Mouse (Mus musculus): ENCODE results near the gene Tmem94.
A peak's percentile ranks its signal among the peaks of the same experiment; 100 is the strongest.

Tmem94 gene

DNA sequence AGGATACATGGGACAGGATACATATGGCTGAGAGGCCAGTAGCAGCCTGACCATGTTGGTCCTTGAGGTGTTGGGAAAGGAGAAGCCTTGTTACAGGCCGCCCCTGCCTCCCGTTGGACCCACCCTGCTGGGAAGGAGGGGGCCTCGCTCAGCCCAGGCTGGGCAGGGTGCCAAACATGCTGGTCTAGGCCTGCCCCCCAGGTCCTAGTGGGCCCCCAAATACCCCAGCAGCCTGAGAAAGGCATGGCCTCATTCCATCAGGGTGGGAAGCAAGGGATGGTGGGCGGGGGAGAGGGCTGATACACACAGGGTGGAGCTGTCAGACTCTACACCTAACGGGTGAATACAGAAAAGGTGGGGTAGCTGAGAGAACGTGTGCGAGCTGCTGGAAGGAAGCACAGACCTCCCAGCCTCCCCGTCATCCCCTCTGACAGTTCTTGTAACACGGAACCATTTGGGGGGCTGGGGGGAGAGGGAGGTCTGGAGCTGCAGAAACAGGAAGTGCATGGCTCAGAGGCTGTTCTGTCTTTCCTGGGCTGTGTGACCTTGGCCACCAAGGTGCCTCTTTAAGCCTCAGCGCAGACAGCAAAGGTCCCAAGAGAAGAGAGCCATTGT, 43.6 kb downstream of the Tmem94 start:
- ATAC-seq (ENCODE audit: low TSS enrichment): no peak

DNA sequence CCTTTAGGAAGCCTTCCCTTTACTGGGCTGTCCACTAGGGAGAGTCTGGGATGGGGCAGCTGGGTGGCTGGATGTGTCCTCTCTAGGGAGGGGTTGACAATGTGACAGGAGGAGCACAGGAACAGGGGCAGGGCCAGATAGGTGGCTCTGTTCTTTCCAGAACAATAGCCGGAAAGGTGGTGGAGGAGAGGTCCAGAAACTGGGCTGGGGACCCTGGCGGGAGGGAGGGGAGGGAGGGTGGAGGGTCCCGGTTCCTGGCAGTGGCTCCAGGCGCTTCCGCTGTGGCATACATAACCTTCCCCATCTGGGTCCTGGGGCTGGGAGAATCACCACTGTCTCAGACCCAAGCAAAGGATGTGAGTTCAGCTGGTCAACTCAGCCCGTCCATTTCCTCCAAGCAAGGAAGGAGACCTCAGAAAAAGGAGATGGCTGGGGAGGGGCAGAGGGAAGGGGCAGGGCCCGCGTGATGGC, 44.1 kb downstream of the Tmem94 start:
- ATAC-seq (ENCODE audit: low TSS enrichment): no peak

DNA sequence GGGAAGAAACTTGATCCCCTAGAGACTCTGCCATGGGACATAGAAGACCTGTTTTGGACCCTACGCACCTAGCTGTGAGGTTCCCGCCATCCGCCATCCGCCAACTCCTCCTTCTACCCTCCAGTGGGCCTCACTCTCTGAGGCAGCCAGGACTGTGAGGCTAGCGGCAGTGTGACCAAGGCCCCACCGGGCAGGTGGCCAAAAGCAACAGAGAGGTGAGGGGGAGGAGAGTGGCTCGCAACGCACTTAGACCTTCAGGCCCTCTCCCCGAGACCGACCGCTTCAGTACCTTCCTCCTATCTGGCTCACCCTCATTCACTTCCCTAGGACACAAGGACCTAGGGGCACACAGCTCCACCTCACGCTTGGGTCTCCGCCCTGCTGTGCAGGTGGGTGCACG, 45.1 kb downstream of the Tmem94 start:
- no peak for ATAC-seq (ENCODE audit: low TSS enrichment)

DNA sequence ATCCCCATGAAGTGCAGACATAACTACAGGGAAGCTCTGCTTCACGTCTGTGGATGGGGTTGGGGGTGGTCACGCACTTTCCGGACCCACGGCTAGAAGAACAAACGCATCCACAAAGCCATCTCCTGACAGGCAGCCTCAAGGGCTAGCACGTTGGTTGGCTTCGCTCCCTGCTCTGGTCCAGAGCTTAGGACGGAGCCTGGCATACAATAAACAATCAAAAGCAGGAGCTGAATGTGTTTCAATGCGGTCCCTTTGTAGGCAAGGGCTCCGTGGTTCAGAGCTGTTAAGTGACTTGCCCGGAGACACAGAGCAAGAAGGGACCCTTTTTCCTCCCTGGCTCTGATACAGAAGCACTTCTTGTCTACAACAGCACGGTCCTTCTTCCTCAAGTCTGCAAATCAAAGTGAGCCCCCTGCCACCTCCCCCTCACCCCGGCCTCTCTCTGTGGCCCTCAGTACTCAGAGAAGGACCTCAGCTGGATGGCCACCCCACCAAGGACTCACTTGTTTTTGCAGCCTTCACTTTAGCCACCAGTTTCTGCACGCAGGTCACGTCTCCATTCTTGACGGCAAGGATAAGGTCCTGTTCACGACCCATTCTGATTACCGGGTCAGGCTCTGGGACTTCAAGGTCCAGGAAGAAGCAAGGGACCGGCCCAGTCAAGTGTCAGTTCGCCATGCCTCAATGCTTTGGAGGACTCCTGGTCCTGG, 46.3 kb downstream of the Tmem94 start:
- ATAC-seq (ENCODE audit: low TSS enrichment): no peak

DNA sequence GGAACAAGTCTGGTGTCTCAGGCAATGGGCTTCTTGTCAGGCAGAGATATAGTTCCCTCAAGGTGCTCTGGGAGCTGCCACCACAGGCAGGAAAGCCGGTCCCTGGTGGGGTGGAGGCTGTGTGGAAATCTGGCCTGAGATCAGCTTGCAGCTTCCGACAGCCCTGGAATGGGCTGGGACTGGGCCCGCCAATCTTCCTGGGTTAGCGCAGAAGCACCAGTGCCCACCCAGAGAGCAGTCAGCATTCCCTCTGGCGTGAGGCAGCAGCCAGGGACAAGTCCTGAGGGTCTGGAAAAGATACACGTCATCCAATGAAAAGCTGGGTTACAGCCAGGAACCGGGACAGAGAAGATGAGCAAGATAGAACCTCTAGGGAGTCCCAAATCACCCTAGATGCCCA, 46.9 kb downstream of the Tmem94 start:
- no peak for ATAC-seq (ENCODE audit: low TSS enrichment)

DNA sequence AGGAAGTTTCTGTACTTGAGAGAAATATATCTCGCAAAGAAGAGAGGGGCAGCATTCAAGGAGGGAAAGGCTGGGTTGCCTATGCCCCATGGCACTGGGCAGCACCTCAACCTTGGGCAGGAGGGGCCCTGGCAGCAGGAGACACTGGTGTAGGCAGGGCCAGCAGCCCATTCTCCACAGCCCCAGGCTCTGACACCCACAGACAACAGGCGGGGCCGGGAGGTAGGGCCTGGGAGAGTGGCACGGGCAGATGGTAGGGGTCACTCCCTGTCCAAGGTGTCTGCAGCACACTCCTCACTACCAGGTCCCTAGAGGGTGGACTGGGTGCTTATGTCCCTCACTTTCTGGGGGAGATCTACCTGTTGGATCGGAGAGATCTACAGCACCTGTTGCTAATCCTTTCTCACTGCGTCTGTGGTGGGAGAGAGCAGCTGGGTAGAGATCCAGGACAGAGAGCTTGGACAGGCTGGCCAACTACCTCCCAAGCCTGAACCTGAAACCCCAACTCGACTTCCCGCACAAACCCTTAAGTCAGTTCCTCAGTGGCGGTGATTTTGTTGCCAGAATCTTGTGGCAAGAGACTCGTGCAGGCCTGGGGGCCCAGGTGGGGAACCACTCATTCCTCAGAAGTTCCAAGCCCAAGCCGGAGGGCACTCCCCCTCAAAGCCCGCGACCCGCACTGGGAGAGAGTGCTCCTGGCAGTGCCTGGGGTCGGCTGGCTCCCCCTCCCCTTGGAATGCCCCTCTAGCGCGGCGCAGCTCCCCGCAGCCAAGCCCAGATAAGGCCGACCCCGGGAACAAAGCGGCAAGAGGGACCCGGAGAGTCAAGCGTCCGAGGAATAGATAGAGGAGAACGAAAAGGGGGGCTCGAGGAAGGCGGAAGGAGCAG, 47.5 kb downstream of the Tmem94 start:
- ATAC-seq (ENCODE audit: low TSS enrichment): no peak

DNA sequence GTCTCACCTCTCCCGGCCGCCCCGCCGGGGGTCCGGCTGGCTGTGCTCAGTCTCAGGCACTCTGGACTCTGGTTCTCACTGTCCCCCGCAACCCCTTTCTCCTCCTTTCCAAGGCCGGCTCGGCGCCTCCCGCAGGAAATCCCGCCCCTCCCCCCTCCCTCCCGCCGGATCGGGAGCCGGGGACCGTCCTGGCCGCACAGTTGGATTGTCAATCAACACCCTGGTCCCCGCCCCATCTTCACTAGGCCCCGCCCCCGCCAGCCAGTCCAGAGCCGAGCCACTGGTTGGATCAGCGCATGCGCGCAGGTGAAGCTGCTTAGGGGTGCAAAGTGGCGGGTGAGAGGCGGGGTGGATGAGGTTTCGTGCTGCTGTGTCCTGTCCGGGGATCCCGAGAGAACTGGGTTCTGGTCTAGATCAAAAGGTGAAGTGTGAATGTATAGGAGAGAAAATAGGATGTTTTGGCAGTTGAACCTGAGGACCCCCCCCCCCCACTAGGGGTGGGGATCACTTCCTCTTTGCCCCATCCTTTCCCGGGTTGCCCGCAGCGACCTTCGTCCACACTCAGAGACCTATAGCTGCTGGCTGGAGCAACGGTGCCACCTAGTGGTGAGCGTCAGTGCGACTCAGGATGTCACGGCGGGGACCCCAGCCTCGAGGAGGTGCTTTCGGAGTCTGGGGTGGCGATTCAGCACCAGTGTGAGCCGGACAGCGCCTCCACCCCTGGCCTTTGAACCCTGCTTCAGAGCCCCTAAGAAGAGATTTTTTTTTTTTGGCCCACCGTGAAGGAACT, 48.5 kb downstream of the Tmem94 start, which contains the start of gene Caskin2:
Caskin2 (minus strand) TSS at position 133 of the 790 bp plus-strand sequence.
- peak; percentile 68 for ATAC-seq (ENCODE audit: low TSS enrichment)

DNA sequence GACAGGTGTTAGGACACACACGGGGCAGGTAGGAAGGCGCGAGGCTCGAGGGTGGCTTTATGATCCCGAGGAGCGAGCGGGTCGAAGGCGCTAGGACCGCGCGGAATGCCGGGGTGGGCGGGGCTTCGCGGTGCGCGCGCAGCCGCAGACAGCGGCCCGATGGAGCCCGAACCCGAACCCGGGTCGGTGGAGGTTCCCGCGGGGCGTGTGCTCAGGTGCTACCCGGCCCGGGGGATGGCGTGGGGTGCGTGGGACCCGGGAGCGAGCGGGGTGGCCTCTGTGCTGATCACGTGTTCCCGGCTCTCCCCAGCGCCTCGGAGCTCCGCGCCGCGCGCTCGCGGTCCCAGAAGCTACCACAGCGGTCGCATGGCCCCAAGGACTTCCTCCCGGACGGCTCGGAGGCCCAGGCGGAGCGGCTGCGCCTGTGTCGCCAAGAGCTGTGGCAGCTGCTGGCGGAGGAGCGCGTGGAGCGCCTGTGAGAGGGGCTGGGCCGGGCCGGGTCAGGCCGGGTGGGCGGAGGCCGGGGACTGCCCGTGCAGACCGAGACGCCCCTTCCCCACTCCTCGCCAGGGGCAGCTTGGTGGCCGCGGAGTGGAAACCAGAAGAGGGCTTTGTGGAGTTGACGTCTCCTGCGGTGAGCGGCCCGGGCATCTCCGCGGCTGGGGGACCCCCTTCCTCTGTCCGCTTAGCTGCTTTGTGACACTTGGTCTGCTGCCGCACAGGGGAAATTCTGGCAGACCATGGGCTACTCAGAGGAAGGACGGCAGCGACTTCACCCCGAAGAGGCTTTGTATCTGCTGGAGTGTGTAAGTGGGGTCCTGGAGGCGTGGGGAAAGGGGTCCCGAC, 49.6 kb downstream of the Tmem94 start, which contains the start of gene Tsen54:
Tsen54 (plus strand) TSS at position 120 of the 846 bp plus-strand sequence.
- ATAC-seq (ENCODE audit: low TSS enrichment): peak; percentile 53

DNA sequence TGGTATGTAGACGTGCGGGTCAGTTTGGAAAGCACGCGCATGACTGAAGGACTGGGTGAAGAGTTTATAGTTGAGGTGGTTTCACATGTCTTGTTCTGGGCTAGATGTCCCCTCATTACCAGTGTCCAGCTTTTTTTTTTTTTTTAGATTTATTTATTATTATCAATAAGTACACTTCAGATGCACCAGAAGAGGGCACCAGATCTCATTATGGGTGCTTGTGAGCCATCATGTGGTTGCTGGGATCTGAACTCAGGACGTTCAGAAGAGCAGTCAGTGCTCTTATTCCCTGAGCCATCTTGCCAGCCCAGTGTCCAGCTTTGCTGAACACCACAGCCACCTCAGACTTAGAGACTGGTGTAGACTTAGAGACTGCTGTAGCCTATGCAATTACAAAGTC, 52.1 kb downstream of the Tmem94 start:
- no peak for ATAC-seq (ENCODE audit: low TSS enrichment)

DNA sequence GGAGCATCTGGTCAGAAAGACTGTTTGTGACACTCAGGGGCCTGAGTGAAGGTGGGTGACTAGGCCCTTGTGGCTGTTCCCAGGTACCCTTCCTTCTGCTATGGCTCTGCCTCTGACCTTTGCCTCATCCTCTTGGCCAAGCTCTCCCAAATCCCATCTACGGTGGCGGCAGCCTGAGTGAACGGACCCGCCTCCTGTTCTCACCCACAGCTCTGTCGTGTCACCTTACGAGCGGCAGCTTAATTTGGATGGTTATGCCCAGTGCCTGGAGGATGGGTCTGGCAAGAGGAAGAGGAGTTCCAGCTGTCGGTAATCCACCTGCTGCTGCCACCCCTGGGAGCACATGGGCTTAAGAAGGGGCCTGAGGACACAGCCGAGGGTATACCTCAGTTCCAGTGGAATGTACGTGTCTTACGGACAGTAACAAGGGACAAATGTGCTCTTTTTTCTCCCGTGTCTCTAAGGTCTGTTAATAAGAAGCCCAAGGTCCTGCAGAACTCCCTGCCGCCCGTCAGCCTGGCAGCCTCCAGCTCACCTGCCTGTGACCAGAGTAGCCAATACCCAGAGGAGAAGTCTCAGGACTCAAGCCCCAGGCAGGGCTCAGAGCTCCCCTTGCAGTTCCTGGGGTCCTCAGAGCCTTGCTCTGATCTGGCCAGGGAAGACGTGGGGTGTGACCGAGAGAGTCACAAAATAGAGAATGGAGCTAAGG, 54.8 kb downstream of the Tmem94 start:
- ATAC-seq (ENCODE audit: low TSS enrichment): no peak

DNA sequence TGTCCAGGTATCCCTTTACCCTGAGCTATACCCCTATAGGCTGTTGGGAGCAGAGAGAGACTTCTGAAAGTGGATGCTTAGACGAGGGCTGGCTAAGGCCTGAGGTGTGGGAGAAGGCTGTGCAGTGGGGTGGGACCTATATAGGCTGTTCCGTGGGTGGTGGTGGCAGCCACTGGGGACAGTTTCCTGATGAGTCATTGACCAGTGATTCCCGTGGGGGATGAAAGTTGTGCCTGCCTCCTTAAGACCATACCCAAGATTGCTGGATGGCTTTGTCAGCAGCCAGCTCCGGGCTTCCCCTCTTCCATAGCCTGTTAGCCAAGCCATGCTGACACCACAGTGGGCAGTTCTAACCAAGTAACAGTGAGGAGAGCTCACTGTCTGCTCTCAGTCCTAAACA, 55.8 kb downstream of the Tmem94 start:
- ATAC-seq (ENCODE audit: low TSS enrichment): peak; percentile 44; the same call in 1 of the 2 replicates

DNA sequence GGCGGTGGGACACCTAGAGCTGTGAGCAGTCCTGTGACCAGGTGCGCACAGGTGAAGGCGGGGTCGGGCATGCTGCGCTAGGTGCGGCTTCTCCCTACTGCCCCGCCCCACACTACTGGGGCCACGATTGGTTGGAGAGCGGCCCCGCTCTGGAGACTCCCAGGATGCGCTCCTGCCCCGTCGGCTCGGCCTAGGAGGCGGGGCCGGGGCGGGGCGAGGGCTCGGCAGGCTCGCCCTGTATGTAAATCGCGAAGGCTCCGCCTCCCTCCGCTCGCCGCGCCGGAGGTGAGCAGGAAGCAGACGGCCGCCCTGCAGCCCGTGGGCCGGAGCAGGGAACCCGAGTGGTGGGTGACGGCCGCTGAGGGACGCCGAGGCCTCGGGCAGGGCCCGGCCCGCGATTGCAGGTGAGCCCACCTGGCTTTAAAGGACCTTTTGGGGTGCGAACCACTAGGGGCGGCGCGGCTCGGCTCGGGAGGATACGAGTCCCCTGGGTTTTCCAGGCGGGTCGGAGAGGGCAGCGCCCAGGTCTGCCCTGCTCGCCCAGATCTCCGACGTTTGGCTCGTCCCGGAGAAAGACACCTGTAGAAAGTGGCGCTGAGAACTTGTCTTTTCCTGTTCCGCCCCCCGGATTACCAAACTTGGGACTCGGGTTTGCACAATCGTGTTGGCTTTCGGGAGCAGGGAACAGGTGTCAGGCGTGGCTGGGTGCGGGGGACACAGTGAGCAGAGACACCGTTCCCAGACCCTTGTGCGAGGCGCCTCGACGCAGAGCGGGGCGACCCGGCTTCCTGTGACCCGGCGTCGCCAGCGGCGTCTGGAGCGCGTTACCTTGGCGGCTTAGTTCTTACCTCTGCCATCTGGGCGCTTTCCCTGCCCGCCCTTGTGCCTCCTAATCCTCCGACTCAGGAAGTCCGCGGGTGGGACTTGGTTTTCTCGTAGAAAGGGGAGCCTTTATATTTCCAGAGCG, 58.8 kb downstream of the Tmem94 start, which contains the start of gene Llgl2:
Llgl2 (plus strand) TSS at position 276 of the 967 bp plus-strand sequence.
- peak; percentile 92 for ATAC-seq (ENCODE audit: low TSS enrichment)

DNA sequence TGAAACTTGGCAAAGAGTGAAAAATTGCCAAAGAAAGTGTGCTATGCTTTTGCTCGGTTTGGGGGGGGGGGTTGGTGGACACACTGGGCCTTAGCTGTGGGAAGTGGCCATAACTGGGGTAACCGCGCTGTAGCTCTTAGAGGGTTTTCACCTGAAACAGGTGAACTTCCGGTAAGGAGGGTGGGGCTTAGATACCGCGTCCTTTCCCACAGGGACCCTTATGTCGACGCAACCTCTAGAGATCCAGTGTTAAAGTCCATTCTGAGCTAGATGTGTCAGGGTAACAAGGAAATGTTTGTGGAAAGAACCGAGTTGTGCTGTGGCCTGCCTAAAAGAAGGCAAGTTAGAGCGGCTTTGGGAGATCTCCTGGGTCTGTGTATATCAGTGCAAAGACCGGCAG, 59.6 kb downstream of the Tmem94 start:
- ATAC-seq (ENCODE audit: low TSS enrichment): no peak

DNA sequence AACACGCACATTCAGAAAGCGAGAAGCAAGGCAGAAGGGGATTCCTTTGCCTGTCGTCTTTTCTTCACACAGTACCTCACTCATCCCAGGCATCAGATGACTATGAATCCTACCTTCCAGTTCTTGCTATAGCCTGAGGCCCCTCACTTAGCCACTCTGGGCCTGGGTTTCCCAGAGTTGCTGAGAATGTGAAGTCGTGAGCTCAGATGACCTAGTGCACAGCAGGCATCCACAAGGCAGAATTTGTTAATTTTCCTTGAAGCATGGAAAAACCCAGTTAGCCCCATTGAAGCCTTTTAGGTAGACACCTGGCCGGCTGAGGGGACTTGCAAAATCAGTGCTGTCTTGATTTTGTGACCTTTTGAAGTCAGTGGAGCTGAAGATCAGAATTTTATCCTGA, 61.3 kb downstream of the Tmem94 start:
- ATAC-seq (ENCODE audit: low TSS enrichment): no peak

DNA sequence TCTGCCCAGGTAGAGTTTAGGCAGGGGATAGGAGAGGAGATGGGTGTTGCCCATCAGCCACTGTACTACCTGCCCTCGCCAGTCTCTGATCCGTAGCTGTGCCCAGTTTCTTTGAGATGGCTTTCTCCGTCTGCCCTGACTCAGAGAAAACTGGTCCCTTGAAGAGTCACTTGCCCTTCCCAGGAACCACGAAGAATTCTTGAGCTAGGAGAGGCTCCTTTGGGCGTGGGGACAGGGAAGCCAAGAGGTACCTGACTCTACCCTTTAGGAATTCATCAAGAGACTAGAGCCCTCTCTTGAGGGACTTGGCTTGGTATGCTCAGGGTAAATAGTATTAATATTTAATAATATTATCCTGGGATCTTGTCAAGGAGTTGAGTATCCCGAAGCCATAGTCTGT, 62.4 kb downstream of the Tmem94 start:
- no peak for ATAC-seq (ENCODE audit: low TSS enrichment)

DNA sequence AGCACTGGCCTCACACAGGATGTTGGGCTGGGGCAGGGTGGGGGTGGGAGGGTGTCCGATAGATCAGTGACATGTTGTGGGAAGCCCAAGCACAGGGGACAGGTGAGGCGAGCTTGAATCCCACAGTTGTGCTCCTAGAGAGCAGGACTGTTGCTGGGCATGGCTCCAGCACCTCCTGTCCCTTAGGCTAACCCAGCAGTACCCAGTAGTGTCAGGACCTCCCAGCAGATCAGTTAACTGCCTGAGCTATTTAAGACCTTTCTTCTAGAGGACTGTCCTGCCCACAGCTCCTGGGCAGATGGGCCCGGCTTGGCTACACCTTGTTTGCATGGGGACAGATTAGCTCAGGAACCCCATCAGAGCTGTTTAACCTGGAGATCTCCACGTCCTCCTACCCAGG, 63.8 kb downstream of the Tmem94 start:
- ATAC-seq (ENCODE audit: low TSS enrichment): no peak

DNA sequence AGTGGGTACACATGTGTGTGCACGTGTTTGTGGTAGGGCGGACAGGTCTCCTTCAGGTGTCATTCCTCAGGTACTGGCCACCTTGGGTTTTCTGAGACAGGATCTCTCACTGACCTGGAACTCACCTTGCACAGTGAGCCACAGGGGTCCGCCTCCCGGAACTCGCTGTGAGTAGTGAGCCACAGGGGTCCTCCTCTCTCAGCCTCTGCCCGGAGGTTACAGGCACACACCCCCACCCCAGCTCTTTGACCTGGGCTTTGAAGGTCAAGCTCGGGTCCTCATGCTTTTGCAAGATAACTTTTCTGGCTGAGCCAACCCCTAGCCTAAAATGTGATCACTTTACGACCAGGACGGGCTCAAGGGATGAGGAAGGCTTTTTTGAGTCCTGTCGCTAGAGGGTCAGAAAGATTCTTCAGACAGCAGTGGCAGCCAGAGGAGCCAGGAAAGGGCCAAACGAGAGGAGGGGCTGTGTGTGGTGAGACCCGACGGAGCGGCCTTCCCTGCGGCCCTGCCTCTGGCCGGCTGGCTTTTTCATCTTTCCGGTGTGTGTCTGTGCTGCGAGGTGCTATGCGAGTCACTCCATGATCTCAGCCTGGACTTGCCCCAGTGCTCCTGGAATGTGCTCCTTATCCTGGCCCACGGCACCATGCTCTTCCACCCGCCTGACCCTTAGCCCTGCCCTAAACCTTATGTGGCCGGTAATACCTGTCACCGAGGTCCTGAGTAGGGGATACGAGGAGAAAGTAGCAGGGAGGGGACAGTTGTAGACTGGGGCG, 65.5 kb downstream of the Tmem94 start:
- ATAC-seq (ENCODE audit: low TSS enrichment): no peak

DNA sequence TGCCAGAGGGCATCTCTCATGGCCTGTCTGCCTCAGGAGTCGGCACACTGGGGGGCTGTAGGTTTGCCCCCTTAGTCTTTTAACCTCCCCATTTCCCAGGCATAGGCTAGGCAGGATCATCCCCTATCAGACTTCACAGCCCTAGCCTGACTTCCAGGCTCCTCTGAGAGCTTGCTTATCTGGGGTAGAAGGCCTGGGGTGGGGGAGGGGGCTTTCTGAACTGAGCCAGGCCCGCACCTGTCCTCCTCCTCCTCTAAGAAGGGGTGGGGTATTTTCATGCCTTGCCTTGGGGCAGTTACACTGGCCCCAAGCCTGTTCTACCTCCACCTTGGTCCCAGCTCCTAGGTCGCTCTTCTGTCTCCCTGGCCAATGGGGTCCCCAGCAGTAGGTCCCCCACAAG, 66.3 kb downstream of the Tmem94 start:
- no peak for ATAC-seq (ENCODE audit: low TSS enrichment)

Measured in frontal cortex, adult (tissue).